Mouse (Mus musculus): ENCODE results near the gene Tspan18.

- TF ChIP-seq CTCF (IDR thresholded peaks at IDR 0.05; ENCODE audit: extremely low read depth, insufficient read length, insufficient replicate concordance, low read depth, low read length) = no peak
- TF ChIP-seq POLR2A (IDR thresholded peaks at IDR 0.05; ENCODE audit: low read depth, low read length) = no peak
Observed at GRCm38 (mm10) chr2:93179603-93180002, 154.7 kb downstream of the Tspan18 start.
